Mouse (Mus musculus): ENCODE results near the gene P3h1. TPM values are rescaled to one million over a fixed set of nuclear protein-coding genes. Genes with fewer than 3 reads are reported as not detected.

P3h1 gene
- total and polyA plus RNA-seq, 3 experiments: 15.7 to 30.2 TPM; not detected in 1

GRCm38 (mm10) chr4:119223696-119224095 lies 9.0 kb upstream of the P3h1 start:
- peak; percentile 75 for DNase-seq (ENCODE audit: low read depth, low spot score)
- peaks cover 0 to 12% of the 10 kb centered on the region in 2 experiments; a peak in 2 of 4 replicates for H3K4me1 ChIP-seq (ENCODE audit: control insufficient read depth in 1 of 2, insufficient read depth in 2 of 2, low read length in 2 of 2)
- H3K79me2 ChIP-seq (ENCODE audit: control insufficient read depth, insufficient read depth, low read length, poor library complexity): no peaks in the 10 kb centered on the region
- H3K36me3 ChIP-seq (ENCODE audit: control insufficient read depth in 1 of 2, insufficient read depth in 2 of 2, low read length in 2 of 2): peaks cover 0 to 15% of the 10 kb centered on the region in 2 experiments; a peak in 2 of 4 replicates
- H3K9me3 ChIP-seq (replicated peaks; ENCODE audit: insufficient read depth, low read length): no peaks in the 10 kb centered on the region
- H3K9ac ChIP-seq (ENCODE audit: control insufficient read depth, low read depth, low read length, poor library complexity, severe bottlenecking): no peak overlapping the region
- no peak overlapping the region for H3K4me3 ChIP-seq (ENCODE audit: control insufficient read depth in 1 of 2, insufficient read depth in 1 of 2, low read depth in 2 of 2, low read length in 2 of 2)
- peak; percentile 77 for TF ChIP-seq SMC3 (IDR thresholded peaks at IDR 0.05; ENCODE audit: low read depth, low read length)
- TF ChIP-seq POLR2AphosphoS5 (IDR thresholded peaks at IDR 0.05; ENCODE audit: borderline replicate concordance, low read depth, low read length): no peak
- TF ChIP-seq USF2 (IDR thresholded peaks at IDR 0.05; ENCODE audit: borderline replicate concordance in 1 of 2, insufficient read depth in 1 of 2, low read depth in 1 of 2, low read length in 2 of 2): no peak
- TF ChIP-seq RCOR1 (IDR thresholded peaks at IDR 0.05; ENCODE audit: low read depth, low read length): 0 out of 2 replicates have a peak, but pooled peaks have one; percentile 13
- TF ChIP-seq BHLHE40 (IDR thresholded peaks at IDR 0.05; ENCODE audit: borderline replicate concordance, low read depth, low read length): no peak
- no peak for TF ChIP-seq POLR2A (IDR thresholded peaks at IDR 0.05; ENCODE audit: control insufficient read depth in 1 of 2, insufficient read depth in 1 of 2, low read depth in 1 of 2, low read length in 2 of 2, poor library complexity in 1 of 2)
- 0 out of 2 replicates have a peak, but pooled peaks have one; percentile 12 for TF ChIP-seq GATA1 (IDR thresholded peaks at IDR 0.05; ENCODE audit: low read depth, low read length)
- TF ChIP-seq ZNF384 (IDR thresholded peaks at IDR 0.05; ENCODE audit: low read depth, low read length): peak; percentile 29; the same call in 1 of the 2 replicates
- TF ChIP-seq NRF1 (IDR thresholded peaks at IDR 0.05; ENCODE audit: insufficient read depth, low read depth, low read length, poor library complexity, severe bottlenecking): no peak
- no peak for TF ChIP-seq CHD1 (IDR thresholded peaks at IDR 0.05; ENCODE audit: low read depth, low read length)
- peak; percentile 73 for TF ChIP-seq RAD21 (IDR thresholded peaks at IDR 0.05; ENCODE audit: low read depth, low read length)
- peak; percentile 39 for TF ChIP-seq ZC3H11A (IDR thresholded peaks at IDR 0.05; ENCODE audit: low read depth, low read length)
- TF ChIP-seq SIN3A (IDR thresholded peaks at IDR 0.05; ENCODE audit: low read length): peak; percentile 61
- TF ChIP-seq CTCF (IDR thresholded peaks at IDR 0.05 in 2 of 3, conservative IDR thresholded peaks at IDR 0.05 in 1 of 3; ENCODE audit: control insufficient read depth in 1 of 3, insufficient read depth in 1 of 3, low read depth in 2 of 3, low read length in 3 of 3, poor library complexity in 1 of 3, severe bottlenecking in 1 of 3): peak; percentile 63 to 89 (median 85)
- 0 out of 2 replicates have a peak, but pooled peaks have one; percentile 30 for TF ChIP-seq HCFC1 (IDR thresholded peaks at IDR 0.05; ENCODE audit: low read depth, low read length)
- TF ChIP-seq TAL1 (IDR thresholded peaks at IDR 0.05; ENCODE audit: low read length): no peak
- peak; percentile 70; the same call in 1 of the 2 replicates for TF ChIP-seq ELF1 (IDR thresholded peaks at IDR 0.05; ENCODE audit: low read depth, low read length)
- H3K27ac ChIP-seq (ENCODE audit: control insufficient read depth, low read depth, low read length): no peak overlapping the region
- H3K27me3 ChIP-seq (ENCODE audit: control insufficient read depth in 1 of 2, insufficient read depth in 2 of 2, low read length in 2 of 2): no peaks in the 10 kb centered on the region

- no peak for DNase-seq (ENCODE audit: low read depth, low spot score)
- TF ChIP-seq RCOR1 (IDR thresholded peaks at IDR 0.05; ENCODE audit: low read depth, low read length) (no peak), JUND (IDR thresholded peaks at IDR 0.05; ENCODE audit: low read depth, low read length) (no peak), CHD2 (IDR thresholded peaks at IDR 0.05; ENCODE audit: low read length) (no peak), GATA1 (IDR thresholded peaks at IDR 0.05; ENCODE audit: low read depth, low read length) (no peak), MYC (IDR thresholded peaks at IDR 0.05; ENCODE audit: low read depth, low read length) (no peak)
- Histone ChIP-seq H3K79me2 (ENCODE audit: control insufficient read depth, insufficient read depth, low read length, poor library complexity) (no peaks in the 10 kb centered on the region), H3K27ac (ENCODE audit: control insufficient read depth, low read depth, low read length) (no peak overlapping the region), H3K4me3 (ENCODE audit: control insufficient read depth in 1 of 2, insufficient read depth in 1 of 2, low read depth in 2 of 2, low read length in 2 of 2) (no peak overlapping the region), H3K27me3 (ENCODE audit: control insufficient read depth in 1 of 2, insufficient read depth in 2 of 2, low read length in 2 of 2) (no peaks in the 10 kb centered on the region), H3K9me3 (replicated peaks; ENCODE audit: insufficient read depth, low read length) (no peaks in the 10 kb centered on the region), H3K36me3 (ENCODE audit: control insufficient read depth in 1 of 2, insufficient read depth in 2 of 2, low read length in 2 of 2) (peaks cover 0 to 15% of the 10 kb centered on the region in 2 experiments; a peak in 2 of 4 replicates), H3K9ac (ENCODE audit: control insufficient read depth, low read depth, low read length, poor library complexity, severe bottlenecking) (no peak overlapping the region), H3K4me1 (ENCODE audit: control insufficient read depth in 1 of 2, insufficient read depth in 2 of 2, low read length in 2 of 2) (peaks cover 0 to 12% of the 10 kb centered on the region in 2 experiments; a peak in 2 of 4 replicates)
Observed at GRCm38 (mm10) chr4:119224534-119224933, 8.2 kb upstream of the P3h1 start.
